Mouse (Mus musculus) frontal cortex, postnatal 36 days (tissue): ENCODE measurements at regions not wholly inside any gene's neighbourhood (a gene's known extent, or its start where the extent isn't known, plus 50 kb on each side); places are given as distances from the start of the nearest gene placed in this dataset.

Experiments used
- DNase-seq, 2 experiments: peaks; one replicate each; pipeline ENCODE4 v3.0.0; 2022; ENCODE audit warnings: low spot score in 2 of 2

DNA sequence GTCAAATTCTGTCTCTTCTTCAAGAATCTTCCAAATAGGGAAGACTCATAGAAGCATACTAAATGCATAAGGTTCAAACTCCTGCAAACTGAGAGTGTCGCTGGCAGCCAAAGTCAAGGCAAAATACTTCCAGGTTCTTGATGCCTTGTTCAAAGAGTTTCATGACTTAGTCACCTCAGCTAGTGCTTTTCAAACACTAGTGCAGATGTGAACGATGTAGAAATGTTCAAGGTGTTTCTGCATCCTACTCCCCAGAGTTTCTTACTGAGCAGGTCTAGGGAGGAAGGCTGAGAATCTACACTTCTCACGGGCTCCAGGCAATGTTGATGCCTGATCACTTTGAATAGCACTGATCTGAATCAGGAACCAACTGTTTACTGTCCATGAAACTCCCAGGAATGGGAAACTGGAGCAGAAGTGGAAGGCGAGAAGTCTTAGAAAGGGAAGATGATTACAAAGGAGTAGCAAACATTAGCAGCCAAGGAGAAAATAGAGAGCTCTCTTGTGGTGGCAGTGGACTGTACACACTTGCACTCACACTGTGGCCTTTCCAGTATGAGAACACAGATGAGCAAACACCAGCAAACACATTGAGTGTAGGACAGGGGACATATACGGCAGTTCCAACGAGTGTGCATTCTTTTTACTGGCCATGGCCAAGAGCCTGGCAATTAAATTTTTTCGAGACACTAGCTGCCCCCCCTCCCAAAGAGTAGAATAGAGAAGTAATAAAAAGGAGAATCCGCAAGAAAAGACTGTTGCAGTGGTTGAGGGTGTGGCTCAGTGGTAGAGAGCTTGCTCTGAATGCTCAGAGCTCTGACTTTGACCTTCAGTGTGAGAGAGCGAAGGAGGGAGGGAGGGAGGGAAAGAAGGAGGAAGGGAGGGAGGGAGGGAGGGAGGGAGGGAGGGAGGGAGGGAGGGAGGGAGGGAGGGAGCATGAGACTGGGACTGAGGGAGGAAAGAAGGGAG is 247.4 kb upstream of the Fn1 start:
- DNase-seq = no peak

DNA sequence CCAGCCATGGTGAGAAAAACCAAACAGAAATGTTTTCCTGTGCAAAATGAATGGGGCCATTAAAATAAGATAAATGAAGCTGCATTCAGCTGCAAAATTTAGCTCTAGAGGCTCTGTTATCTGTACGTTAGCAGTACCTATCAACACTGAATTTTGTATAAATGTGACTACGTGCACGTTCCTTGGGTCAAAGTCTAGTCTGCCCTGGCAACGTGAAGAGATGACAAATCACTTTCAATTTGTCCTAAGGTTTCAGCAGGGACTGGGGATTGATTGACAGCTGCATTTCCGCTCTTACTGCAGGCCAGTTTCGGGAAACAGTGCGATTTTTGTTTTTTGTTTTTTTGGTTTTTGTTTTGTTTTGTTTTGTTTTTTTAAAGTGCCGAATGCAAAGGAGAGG is 246.1 kb upstream of the Fn1 start:
- DNase-seq = no peak

DNA sequence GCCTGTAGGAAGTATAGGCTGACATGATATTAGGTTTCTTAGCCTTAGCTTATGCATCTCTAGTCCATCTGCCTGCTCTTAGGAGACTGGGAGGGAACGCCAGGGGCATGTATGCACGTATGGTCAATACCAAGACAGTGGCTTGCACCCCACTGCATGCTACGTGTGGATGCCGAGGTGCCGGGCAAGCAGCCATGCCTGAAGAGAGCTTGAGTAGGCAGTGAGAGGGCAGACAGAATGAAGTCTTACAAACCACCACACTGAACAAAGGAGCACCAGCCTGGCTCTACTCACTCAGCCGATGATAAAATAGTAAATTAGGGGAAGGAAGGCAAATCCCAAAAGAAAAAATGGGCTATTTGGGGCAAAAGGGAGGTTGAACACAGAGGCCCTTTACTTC is 245.2 kb upstream of the Fn1 start:
- peak; percentile 21 to 23 for DNase-seq

DNA sequence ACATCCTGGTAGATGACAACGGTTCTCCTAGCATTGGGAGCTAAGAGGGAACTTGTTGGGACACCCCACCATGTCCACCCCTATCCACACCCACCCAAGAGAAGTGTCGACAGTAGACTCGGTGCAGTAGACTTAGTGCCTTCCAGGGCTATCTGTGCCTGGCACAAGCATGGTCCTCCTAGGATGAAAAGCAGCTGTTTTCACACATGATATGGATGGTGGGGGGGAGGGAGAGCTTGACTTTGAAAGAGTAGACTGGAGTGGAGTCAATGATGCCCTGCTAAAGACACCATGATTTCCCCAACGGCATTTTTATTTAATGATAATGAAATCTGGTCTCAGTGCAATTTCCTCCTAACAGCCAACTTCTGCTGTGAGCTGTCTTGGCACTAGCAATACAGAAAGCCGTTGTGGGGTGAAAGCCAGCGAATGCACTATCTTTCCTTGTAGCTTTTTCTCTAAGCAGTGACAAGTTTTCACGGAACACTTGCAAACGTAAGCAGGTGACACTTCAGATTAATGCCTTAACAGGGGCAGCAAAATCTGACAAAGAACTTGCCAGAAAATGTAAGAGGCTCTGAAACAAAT is 244.6 kb upstream of the Fn1 start:
- DNase-seq = peak in 1 of 2 experiments; percentile 38

DNA sequence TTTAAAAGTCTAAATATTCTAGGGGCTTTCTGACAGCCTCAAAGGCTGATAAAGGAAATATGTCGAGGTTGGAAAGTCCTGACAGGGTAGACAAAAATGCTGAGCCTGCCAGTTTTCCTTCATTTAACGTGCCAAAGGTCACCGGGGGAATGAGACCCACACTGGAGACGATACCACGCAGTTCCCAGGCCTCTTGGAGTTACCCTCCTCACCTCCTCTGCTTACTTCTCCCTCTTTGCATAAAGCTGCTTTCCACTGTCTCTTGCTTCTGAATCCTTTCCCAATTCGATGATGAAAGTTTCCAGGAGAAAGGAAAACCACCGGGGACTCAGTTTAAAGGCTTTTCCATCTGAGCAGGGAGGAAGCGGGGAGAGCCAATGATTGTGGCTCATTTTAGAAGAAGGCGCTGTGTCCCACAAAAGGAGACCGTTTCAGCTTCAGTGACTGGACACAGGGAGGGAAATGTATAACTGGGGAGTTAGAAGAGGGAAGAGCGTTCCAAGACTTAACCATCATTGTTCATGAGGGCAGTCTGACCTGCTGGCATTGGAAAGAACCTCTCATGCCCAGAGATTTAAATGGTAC is 243.2 kb upstream of the Fn1 start:
- no peak for DNase-seq

DNA sequence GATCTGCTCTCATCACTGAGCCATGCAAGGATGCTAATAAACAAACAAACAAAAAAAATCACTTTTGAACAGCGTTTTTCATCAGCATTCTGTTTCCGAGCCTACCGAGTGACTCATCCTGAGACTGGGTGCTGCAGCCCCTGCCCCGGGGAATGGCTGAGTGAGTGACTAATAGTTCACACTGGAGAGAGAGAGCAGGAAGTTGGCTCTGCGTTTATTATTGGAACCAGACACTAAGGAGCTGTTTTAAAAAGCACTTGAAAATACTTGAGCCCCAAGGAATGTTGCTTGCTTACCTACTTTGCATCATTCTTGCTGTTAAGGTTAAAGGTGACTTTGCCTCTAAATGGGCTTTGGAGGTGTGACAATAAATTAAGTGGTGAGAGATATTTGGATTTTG is 240.6 kb upstream of the Fn1 start:
- DNase-seq = no peak

DNA sequence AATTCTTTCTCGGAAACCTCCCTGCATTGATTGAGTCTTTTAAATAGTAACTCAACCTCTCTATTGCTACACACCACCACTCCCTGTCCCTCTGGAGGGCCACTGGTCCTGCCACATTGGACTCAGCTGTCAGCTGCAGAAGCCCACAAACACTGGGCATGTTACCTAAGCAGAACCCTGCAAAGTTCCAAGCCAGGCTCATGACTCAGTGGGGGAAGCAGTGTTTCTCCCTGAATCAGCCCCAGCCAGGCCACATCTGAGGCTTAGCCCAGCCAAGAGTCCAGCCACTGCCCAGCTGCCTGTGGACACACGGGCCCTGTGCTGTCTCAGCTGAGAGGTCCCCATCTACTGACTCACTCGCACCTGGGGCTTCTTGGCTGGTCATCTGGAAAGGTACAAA is 234.8 kb upstream of the Fn1 start:
- no peak for DNase-seq

DNA sequence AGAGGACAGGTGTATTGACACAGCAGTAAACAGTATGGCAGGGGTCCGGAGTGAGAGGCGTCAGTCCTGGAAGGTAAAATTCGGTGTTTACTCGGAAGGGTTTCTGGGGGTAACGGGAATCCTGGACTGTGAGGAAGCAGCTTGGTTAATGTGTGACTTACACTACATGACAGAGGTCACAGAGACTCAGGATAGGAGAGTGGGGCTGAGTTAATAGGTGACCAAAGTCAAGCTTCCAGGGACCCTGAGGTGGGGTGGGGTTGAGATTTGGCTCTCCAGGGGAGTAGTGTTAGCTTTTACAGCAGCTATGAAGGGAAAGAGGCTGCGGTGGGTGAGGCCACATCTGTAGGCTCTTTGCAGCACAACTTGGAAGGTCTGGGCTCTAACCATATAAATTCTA is 233.9 kb upstream of the Fn1 start:
- DNase-seq = no peak

DNA sequence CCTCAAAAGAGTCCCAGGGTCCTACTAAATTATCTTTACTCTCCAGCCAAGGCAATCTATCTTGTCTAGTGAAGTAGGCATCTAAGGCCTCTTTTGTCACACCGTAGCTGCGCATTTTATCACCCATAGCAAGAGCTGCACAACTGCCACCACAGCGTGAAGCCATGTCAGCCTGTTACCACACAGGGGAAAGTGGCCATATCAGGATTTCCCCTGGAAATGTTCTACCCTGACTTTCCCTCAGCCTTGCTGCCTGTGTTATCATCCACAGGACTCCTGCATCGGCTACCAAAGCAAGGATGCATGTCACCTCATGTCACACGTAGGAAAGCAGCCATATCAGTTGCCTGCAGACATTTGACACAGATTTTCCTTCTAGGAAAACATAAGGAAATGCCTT is 233.2 kb upstream of the Fn1 start:
- no peak for DNase-seq

DNA sequence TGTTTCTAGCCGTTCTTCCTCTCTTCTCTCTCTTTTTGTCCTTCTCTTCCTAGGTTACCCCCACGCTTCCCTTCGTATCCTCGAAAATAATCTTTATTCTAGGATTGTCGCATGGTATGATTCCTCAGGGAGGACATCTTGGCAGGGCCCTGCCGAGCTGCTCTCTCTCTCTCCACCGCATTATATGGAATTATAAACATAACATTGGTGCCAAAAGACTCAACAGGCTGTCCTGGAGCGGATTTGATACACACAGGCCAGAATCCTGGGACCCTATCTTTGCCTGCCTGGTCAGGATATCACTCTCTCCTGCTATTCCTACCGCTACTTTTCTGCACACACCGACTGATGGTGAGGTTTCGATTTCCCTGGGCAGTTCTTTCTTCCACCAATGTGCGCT is 228.9 kb upstream of the Fn1 start:
- no peak for DNase-seq

DNA sequence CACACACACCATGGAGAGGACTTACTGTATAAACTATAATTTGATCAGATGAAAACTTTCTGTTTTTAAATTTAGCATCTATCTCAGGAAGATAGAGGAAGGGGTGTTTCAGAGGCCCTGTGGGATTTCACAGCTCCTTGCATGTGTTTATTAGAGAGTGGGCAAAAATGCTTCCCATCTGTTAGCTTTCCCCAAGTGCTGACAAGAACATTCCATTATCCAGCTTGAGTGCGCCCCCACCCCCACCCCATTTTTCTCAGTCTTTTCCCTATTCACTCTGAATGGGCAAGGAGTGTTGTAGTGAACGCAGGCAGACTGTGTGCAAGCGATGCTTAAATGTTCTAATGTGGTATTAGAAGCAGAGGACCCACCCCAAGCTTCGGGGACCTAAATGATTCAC is 228.2 kb upstream of the Fn1 start:
- no peak for DNase-seq

DNA sequence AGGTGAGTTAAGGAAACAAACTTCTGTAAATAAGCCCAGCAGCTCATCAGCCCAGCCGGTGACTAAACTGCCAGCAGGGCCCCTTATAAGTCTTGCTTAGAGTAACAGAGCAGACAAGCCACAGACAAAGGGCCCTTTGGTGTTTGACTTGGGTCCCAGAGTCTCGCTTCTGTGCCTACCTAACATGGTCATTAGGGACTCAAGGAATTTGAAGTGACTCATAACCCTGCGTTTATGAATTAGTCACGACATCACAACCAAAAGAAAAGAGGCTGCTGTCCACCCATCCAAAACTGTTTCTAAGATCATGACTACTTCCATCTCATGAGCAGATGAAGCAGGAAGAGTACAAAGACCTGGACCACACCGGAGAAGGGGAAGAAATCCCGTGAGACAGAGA is 227.5 kb upstream of the Fn1 start:
- DNase-seq = no peak

DNA sequence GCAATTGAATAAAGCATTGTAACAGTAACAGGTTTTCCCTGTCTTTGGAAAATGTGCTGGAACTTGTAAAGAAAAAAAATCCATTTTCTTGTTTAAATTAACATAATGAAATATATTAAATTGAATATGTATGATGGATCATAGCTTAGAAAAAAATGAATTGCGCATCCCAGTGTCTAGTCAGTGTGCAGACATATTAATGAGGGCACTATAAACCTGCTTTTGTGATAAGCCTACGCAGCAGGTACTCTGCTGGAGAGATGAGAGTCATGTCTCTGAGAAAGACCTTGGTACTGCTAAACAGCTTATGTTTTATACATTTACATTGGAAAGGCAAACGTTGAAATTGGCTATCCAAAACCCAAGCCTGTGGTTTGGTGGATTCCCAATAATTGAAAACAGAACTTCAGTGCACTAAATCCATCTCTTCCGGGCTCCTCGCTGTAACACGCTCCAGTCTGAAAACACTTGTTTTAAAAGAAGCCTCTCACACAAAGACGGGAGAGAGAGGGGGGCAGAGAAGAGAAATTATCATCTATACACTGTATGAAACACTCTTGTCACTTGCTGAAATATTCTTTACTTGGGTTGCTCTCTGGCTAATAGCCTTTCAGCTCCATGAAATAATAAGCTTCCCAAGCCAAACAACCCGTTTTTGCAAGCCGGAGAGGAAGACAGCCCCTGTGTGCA is 223.9 kb upstream of the Fn1 start:
- no peak for DNase-seq

DNA sequence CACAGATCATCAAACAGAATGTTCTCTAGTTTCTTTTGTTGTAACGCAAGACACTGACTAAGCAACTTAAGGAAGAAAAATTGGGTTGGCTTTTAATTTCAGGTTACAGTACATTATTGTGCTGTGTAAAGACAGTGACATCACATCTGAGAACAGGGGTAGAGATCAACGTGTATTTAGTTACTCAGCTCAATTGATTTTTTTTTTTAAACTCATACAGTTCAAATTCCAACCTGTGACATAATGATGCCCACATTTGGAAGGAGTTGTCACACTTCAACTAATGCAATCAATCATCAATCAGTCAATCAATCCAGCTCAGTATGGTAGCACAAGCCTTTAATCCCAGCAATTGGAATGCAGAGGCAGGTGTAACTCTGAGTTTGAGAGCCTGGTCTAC is 221.0 kb upstream of the Fn1 start:
- DNase-seq = no peak

DNA sequence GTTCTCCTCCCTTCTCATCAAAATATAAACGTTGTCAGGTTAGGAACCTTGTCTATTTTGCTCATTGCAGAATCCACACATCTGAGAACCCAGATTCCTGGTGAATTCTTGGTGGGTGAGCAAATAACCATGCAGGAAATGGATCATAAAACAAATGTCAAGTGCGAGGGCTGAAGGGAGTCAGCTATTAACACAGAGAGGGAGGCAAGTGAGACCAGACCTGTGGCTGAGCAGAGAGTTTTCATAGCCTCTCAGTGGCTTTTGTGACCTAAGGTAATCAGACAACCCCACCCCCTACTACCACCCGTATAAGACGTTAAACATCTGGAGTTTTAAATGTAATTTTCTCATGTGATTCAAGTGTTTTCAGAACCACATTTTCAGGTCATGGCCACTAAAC is 212.7 kb upstream of the Fn1 start:
- DNase-seq = no peak

DNA sequence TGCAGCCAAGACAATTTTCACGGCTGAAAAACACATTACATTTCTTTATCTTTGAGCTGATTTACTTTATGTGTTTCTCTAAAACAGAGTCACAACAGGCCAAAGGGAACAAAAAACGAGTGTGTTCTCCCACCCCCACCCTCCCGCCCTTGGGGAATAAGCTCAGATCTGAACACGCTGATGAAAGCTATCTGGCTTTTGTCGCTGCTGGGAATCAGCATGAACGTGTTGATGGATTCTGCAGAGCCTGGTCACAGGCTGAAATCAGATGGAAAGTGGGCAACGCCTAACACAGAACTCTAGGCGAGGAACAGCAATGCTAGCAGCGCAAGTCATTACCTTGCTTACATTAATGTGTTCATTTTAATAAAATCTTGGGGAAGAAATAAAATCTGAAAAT is 211.7 kb upstream of the Fn1 start:
- no peak for DNase-seq

DNA sequence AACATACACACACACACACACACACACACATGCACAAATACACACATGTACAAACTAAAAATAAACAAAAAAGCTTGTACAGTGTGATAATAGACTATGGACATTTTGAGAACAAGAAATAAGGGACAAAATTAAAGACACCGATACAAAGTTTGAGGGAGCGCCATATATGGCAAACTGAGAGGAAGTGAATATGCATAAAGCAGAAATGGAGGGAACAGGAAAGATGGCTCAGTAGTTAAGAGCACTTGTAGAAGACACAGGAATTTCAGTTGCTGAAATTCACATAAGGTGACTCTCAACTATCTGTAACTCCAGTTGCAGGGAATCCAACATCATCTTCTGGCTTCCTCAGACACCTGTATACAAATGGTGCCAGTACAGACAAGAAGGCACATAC is 200.2 kb upstream of the Fn1 start:
- DNase-seq = no peak

DNA sequence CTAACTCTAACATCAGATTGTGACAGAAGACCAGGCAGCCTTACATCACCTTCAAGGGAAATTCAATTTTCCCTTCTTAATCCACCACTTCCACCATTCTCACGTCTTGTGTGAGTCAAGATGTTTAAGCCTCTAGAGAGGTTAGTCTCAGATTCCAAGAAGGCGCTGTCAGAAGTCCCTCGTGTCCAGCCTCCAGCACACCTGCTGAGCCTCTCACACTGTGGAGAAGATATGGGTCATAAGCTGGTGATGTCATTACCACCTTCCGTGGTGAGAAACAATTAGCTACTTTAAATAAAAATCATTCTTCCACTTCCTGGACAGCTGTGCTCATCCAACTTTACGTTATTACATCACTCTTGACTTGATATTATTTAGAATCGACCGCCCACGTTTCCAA is 198.3 kb upstream of the Fn1 start:
- no peak for DNase-seq

DNA sequence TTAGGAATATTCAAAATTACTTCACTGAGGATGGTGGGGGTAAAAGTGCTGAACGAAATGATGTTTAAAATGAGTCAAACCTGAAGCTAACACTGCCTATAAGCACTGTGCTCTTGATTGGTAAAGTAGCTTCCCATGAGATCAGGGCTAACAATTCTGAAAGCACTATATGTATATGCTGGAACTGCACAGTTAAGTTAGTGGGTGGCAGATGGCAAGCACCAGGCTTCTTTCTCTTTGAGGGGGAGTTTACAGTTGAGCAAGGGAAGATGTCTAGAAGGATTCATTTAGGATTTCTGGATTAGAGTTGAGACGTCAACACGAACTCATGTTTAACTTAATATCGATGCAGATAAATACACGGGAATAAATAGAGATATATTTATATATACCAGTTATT is 195.7 kb upstream of the Fn1 start:
- DNase-seq = peak; percentile 8 to 14

DNA sequence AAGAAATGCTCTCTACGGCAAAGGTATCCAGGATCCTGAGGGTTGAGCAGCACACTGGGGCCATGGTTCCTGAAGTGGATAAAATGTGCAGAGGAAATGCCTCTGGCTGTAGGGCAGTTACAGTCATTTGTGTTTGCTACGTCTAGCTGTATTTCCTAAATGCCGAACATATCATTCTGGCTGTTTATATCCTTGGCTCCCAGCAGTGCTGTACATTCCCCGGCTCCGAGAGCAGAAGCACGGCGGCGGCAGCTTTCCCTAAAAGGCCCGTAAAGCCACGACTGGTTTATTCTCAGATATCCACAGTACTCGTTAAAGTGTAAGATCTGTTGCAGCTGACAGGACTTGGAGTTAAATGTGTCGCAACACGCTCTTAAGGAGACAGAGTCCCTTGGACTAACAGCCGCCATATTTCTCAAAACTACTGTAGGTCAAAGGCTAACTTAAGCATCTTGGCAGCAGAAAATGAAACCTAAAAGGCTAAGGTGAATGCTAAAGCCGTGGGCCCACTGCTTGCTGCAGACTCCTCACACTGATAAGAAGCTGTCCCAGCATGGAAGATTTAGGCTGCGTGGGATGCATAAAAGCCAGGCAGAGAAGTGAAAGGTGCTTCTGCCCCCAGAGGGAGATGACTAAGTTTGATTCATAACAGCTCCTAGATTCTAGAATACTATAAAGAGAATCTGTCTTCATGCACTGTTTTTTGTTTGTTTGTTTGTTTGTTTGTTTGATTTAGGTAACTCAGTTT is 192.1 kb upstream of the Fn1 start:
- peak; percentile 17 to 22 for DNase-seq

DNA sequence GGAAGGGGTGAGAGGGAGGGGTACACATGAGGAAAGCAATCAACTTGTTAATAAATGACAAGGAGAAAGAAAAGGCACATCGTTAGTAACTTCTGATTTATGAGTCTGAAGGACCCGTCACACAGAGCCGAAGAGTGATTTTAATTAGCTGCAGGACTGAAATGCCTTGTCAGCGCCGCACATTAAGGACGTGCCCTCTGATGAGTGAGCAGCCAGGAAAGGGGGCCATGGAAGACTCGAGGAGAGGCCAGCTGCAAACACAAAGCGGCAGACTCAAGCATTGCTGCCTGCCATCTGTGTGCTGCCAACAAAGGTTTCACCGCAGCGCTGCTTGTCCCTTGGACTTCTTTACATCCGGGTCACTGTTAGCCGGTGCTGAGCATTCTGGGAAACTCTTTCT is 184.8 kb upstream of the Fn1 start:
- DNase-seq = no peak
